Mouse (Mus musculus): ENCODE measurements around the gene Fndc8. TPM values are rescaled to one million over a fixed set of nuclear protein-coding genes. Genes with fewer than 3 reads are reported as not detected.

Gene Fndc8
- polyA plus RNA-seq, 1 experiment from 2014 or later, result 1.0 TPM

GRCm38 (mm10) chr11:82852958-82853357 lies 39.0 kb upstream of the Fndc8 start:
- H3K4me2 ChIP-seq (ENCODE audit: low read length), result no peak overlapping the region
- no peaks in the 10 kb centered on the region for H3K27me3 ChIP-seq (ENCODE audit: control insufficient read depth, insufficient read depth, low read depth, low read length)
- no peaks in the 10 kb centered on the region; the same call in 1 of the 2 replicates for H3K4me1 ChIP-seq (ENCODE audit: control insufficient read depth, insufficient read depth, low read length)
- no peak overlapping the region for H3K4me3 ChIP-seq (ENCODE audit: low read depth, low read length)
- H3K27ac ChIP-seq (ENCODE audit: low read length), result no peak overlapping the region
- H3K36me3 ChIP-seq (ENCODE audit: control insufficient read depth, insufficient read depth, low read length), result no peaks in the 10 kb centered on the region
- WGBS, result 90% methylated on average over 7 of the region's 7 CpGs
- ATAC-seq, result no peak
- H3K9me3 ChIP-seq (replicated peaks; ENCODE audit: control insufficient read depth, low read length, poor library complexity, severe bottlenecking), result no peaks in the 10 kb centered on the region
- H3K9ac ChIP-seq (ENCODE audit: low read depth, low read length), result no peak overlapping the region

- Histone ChIP-seq H3K27me3 (ENCODE audit: control insufficient read depth, insufficient read depth, low read depth, low read length) (no peaks in the 10 kb centered on the region), H3K9me3 (replicated peaks; ENCODE audit: control insufficient read depth, low read length, poor library complexity, severe bottlenecking) (no peaks in the 10 kb centered on the region), H3K4me1 (ENCODE audit: control insufficient read depth, insufficient read depth, low read length) (no peaks in the 10 kb centered on the region; the same call in 1 of the 2 replicates), H3K4me3 (ENCODE audit: low read depth, low read length) (no peak overlapping the region), H3K36me3 (ENCODE audit: control insufficient read depth, insufficient read depth, low read length) (no peaks in the 10 kb centered on the region), H3K9ac (ENCODE audit: low read depth, low read length) (no peak overlapping the region), H3K4me2 (ENCODE audit: low read length) (no peak overlapping the region), H3K27ac (ENCODE audit: low read length) (no peak overlapping the region)
- ATAC-seq, result no peak
- 89% methylated on average over 6 of the region's 6 CpGs for WGBS
These were observed 37.8 kb upstream of the Fndc8 start for GRCm38 (mm10) chr11:82854111-82854510.

DNA sequence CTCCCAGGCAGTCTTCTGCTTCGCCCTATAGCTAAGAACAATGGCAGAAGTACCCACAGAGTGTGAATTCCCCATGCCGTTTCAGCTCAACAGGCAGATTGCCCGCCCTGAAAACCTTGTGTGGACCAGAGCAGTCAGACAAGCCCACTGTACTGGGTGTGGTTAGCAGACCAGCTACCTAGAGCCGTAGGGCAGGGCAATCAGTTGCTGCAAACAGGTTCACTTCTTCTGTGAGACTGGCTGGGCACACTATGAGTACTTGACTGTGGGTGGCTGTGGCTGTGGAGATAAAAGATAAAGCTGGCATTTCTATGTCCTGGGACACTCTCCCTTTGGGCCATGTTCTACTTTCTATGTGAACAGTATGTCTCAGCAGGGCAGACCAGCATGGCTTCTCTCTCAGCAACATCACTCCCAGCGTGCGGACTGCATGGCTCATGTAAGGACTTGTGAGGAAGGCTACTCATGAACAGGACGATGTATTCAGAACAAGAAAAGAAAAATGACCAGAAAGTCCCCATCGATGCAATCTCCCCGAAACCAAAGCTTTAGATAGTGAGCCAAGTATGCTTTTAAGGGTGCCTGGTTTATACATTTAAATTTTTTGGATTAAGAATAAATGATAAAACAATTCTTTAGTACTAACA lies 36.5 kb upstream of the Fndc8 start:
- Histone ChIP-seq H3K27me3 (ENCODE audit: control insufficient read depth, insufficient read depth, low read depth, low read length) (no peaks in the 10 kb centered on the region), H3K36me3 (ENCODE audit: control insufficient read depth, insufficient read depth, low read length) (no peaks in the 10 kb centered on the region), H3K9ac (ENCODE audit: low read depth, low read length) (no peak overlapping the region), H3K4me3 (ENCODE audit: low read depth, low read length) (no peak overlapping the region), H3K27ac (ENCODE audit: low read length) (no peak overlapping the region), H3K4me2 (ENCODE audit: low read length) (no peak overlapping the region), H3K4me1 (ENCODE audit: control insufficient read depth, insufficient read depth, low read length) (no peaks in the 10 kb centered on the region), H3K9me3 (replicated peaks; ENCODE audit: control insufficient read depth, low read length, poor library complexity, severe bottlenecking) (no peaks in the 10 kb centered on the region)
- WGBS, result 76% methylated on average over 9 of the region's 9 CpGs
- no peak for ATAC-seq

GRCm38 (mm10) chr11:82856032-82856431 lies 35.9 kb upstream of the Fndc8 start:
- no peak for ATAC-seq
- Histone ChIP-seq H3K27me3 (ENCODE audit: control insufficient read depth, insufficient read depth, low read depth, low read length) (no peaks in the 10 kb centered on the region), H3K4me3 (ENCODE audit: low read depth, low read length) (no peak overlapping the region), H3K4me2 (ENCODE audit: low read length) (no peak overlapping the region), H3K27ac (ENCODE audit: low read length) (no peak overlapping the region), H3K4me1 (ENCODE audit: control insufficient read depth, insufficient read depth, low read length) (no peaks in the 10 kb centered on the region), H3K9ac (ENCODE audit: low read depth, low read length) (no peak overlapping the region), H3K36me3 (ENCODE audit: control insufficient read depth, insufficient read depth, low read length) (no peaks in the 10 kb centered on the region), H3K9me3 (replicated peaks; ENCODE audit: control insufficient read depth, low read length, poor library complexity, severe bottlenecking) (no peaks in the 10 kb centered on the region)
- WGBS, result 46% methylated on average over 10 of the region's 10 CpGs

GRCm38 (mm10) chr11:82857307-82857848 lies 34.5 kb upstream of the Fndc8 start:
- Histone ChIP-seq H3K9me3 (replicated peaks; ENCODE audit: control insufficient read depth, low read length, poor library complexity, severe bottlenecking) (no peaks in the 10 kb centered on the region), H3K27ac (ENCODE audit: low read length) (no peak overlapping the region), H3K4me2 (ENCODE audit: low read length) (no peak overlapping the region), H3K4me1 (ENCODE audit: control insufficient read depth, insufficient read depth, low read length) (peaks cover 2% of the 10 kb centered on the region; the same call in 1 of the 2 replicates), H3K4me3 (ENCODE audit: low read depth, low read length) (no peak overlapping the region), H3K9ac (ENCODE audit: low read depth, low read length) (no peak overlapping the region), H3K36me3 (ENCODE audit: control insufficient read depth, insufficient read depth, low read length) (no peaks in the 10 kb centered on the region), H3K27me3 (ENCODE audit: control insufficient read depth, insufficient read depth, low read depth, low read length) (no peaks in the 10 kb centered on the region)
- no peak for ATAC-seq
- 80% methylated on average over 13 of the region's 13 CpGs for WGBS

GRCm38 (mm10) chr11:82860759-82861158 lies 31.2 kb upstream of the Fndc8 start:
- Histone ChIP-seq H3K27me3 (ENCODE audit: control insufficient read depth, insufficient read depth, low read depth, low read length) (no peaks in the 10 kb centered on the region), H3K4me1 (ENCODE audit: control insufficient read depth, insufficient read depth, low read length) (peaks cover 8% of the 10 kb centered on the region; the same call in 1 of the 2 replicates), H3K27ac (ENCODE audit: low read length) (no peak overlapping the region), H3K9me3 (replicated peaks; ENCODE audit: control insufficient read depth, low read length, poor library complexity, severe bottlenecking) (no peaks in the 10 kb centered on the region), H3K36me3 (ENCODE audit: control insufficient read depth, insufficient read depth, low read length) (no peaks in the 10 kb centered on the region), H3K4me3 (ENCODE audit: low read depth, low read length) (no peak overlapping the region), H3K4me2 (ENCODE audit: low read length) (no peak overlapping the region), H3K9ac (ENCODE audit: low read depth, low read length) (no peak overlapping the region)
- 86% methylated on average over 6 of the region's 6 CpGs for WGBS
- ATAC-seq, result no peak

- Histone ChIP-seq H3K4me1 (ENCODE audit: control insufficient read depth, insufficient read depth, low read length) (peaks cover 8% of the 10 kb centered on the region; the same call in 1 of the 2 replicates), H3K36me3 (ENCODE audit: control insufficient read depth, insufficient read depth, low read length) (no peaks in the 10 kb centered on the region), H3K27ac (ENCODE audit: low read length) (no peak overlapping the region), H3K4me2 (ENCODE audit: low read length) (no peak overlapping the region), H3K27me3 (ENCODE audit: control insufficient read depth, insufficient read depth, low read depth, low read length) (no peaks in the 10 kb centered on the region), H3K9ac (ENCODE audit: low read depth, low read length) (no peak overlapping the region), H3K9me3 (replicated peaks; ENCODE audit: control insufficient read depth, low read length, poor library complexity, severe bottlenecking) (no peaks in the 10 kb centered on the region), H3K4me3 (ENCODE audit: low read depth, low read length) (no peak overlapping the region)
- ATAC-seq, result no peak
- WGBS, result 73% methylated on average over 8 of the region's 8 CpGs
These were observed 30.4 kb upstream of the Fndc8 start for GRCm38 (mm10) chr11:82861558-82861957.

GRCm38 (mm10) chr11:82862638-82863037 lies 29.3 kb upstream of the Fndc8 start:
- Histone ChIP-seq H3K27me3 (ENCODE audit: control insufficient read depth, insufficient read depth, low read depth, low read length) (no peaks in the 10 kb centered on the region), H3K27ac (ENCODE audit: low read length) (no peak overlapping the region), H3K4me1 (ENCODE audit: control insufficient read depth, insufficient read depth, low read length) (peaks cover 8% of the 10 kb centered on the region; the same call in 1 of the 2 replicates), H3K36me3 (ENCODE audit: control insufficient read depth, insufficient read depth, low read length) (no peaks in the 10 kb centered on the region), H3K4me3 (ENCODE audit: low read depth, low read length) (no peak overlapping the region), H3K9me3 (replicated peaks; ENCODE audit: control insufficient read depth, low read length, poor library complexity, severe bottlenecking) (no peaks in the 10 kb centered on the region), H3K4me2 (ENCODE audit: low read length) (no peak overlapping the region), H3K9ac (ENCODE audit: low read depth, low read length) (no peak overlapping the region)
- ATAC-seq, result no peak
- 48% methylated on average over 9 of the region's 9 CpGs for WGBS

- Histone ChIP-seq H3K9ac (ENCODE audit: low read depth, low read length) (no peak overlapping the region), H3K27me3 (ENCODE audit: control insufficient read depth, insufficient read depth, low read depth, low read length) (no peaks in the 10 kb centered on the region), H3K36me3 (ENCODE audit: control insufficient read depth, insufficient read depth, low read length) (no peaks in the 10 kb centered on the region), H3K9me3 (replicated peaks; ENCODE audit: control insufficient read depth, low read length, poor library complexity, severe bottlenecking) (no peaks in the 10 kb centered on the region), H3K4me1 (ENCODE audit: control insufficient read depth, insufficient read depth, low read length) (peaks cover 8% of the 10 kb centered on the region; the same call in 1 of the 2 replicates), H3K4me2 (ENCODE audit: low read length) (no peak overlapping the region), H3K4me3 (ENCODE audit: low read depth, low read length) (no peak overlapping the region), H3K27ac (ENCODE audit: low read length) (no peak overlapping the region)
- no peak for ATAC-seq
- WGBS, result 28% methylated on average over 2 of the region's 2 CpGs
These were observed 28.9 kb upstream of the Fndc8 start for GRCm38 (mm10) chr11:82863059-82863458.

Measured in midbrain, embryonic 16.5 days (tissue).